Mouse (Mus musculus) testis, adult 2 months (tissue): Measurements from ENCODE around the gene Foxa3.

ENCODE experiments used
- CTCF ChIP-seq: fragments of 200-500 bp; IDR thresholded peaks from 2 replicates; pipeline ENCODE4 v1.5.1; 2012; ENCODE audit warnings: low read depth, mild to moderate bottlenecking, inconsistent platforms, low read length, moderate library complexity; ENCODE audit not compliant: control insufficient read depth, insufficient read depth, insufficient replicate concordance
- POLR2A ChIP-seq: fragments of 200-500 bp; IDR thresholded peaks from 2 replicates; pipeline ENCODE4 v1.6.1; 2012; ENCODE audit warnings: low read depth, mild to moderate bottlenecking, inconsistent platforms, low read length, moderate library complexity; ENCODE audit not compliant: control insufficient read depth

GRCm38 (mm10) chr7:19001066-19001806, 22.1 kb downstream of the Foxa3 start:
- TF ChIP-seq CTCF (no peak), POLR2A (no peak)
